ENCODE assay signal across 19 mouse cellular contexts in the genomic region with DNA sequence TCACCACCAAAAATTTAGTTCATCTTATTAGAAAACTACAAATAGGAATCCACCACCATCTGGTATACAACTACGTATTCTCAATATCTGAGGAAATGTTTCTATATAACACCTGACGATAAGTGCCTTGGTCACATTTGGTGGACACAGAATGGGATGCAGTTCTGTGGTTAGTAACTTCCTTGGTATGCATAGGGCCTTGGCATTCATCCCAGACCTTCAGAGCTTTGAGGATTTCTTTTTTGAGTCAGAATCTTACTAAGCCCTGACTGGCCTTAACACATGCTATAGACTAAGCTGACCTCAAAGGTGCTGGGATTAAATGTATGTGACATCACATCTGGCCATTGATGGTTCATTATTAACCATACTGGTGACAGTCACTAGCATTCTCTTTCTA.
"Had no signal": no experiment of that assay in that cellular context is flagged by ENCODE, and none has a peak within 500 bp of the region (broad histone marks: within the 10 kb centered on the region; RNA-seq: fewer than 3 reads in every experiment).

No protein-coding gene starts in this region.

- DNase-seq: kidney, postnatal 10 days; kidney, postnatal 36 days; layer of hippocampus, postnatal 36 days; liver; lung, adult 18-20 months; right cerebral cortex, adult 18-20 months; right cerebral cortex, postnatal 14 days; spleen, adult 18-20 months; thymus, postnatal 25 days had no signal

- H3K27ac ChIP-seq: left cerebral cortex, adult 2 months; limb, embryonic 12.5 days; liver, embryonic 12.5 days; liver, embryonic 15.5 days; macrophage; midbrain, embryonic 12.5 days; midbrain, embryonic 15.5 days; neural tube, embryonic 12.5 days; neural tube, embryonic 15.5 days; stomach, embryonic 15.5 days had no signal

- H3K4me2 ChIP-seq: limb, embryonic 12.5 days; liver, embryonic 12.5 days; liver, embryonic 15.5 days; midbrain, embryonic 12.5 days; midbrain, embryonic 15.5 days; neural tube, embryonic 12.5 days; neural tube, embryonic 15.5 days; stomach, embryonic 15.5 days had no signal

- H3K4me3 ChIP-seq: left cerebral cortex, adult 2 months; limb, embryonic 12.5 days; liver, embryonic 12.5 days; liver, embryonic 15.5 days; midbrain, embryonic 12.5 days; midbrain, embryonic 15.5 days; neural tube, embryonic 12.5 days; neural tube, embryonic 15.5 days; stomach, embryonic 15.5 days had no signal

- H3K9me3 ChIP-seq: limb, embryonic 12.5 days; liver, embryonic 12.5 days; liver, embryonic 15.5 days; midbrain, embryonic 12.5 days; midbrain, embryonic 15.5 days; neural tube, embryonic 12.5 days; neural tube, embryonic 15.5 days; stomach, embryonic 15.5 days had no signal

- H3K9ac ChIP-seq: limb, embryonic 12.5 days; liver, embryonic 12.5 days; liver, embryonic 15.5 days; midbrain, embryonic 12.5 days; midbrain, embryonic 15.5 days; neural tube, embryonic 12.5 days; neural tube, embryonic 15.5 days; stomach, embryonic 15.5 days had no signal

- H3K4me1 ChIP-seq: limb, embryonic 12.5 days; liver, embryonic 12.5 days; liver, embryonic 15.5 days; midbrain, embryonic 12.5 days; midbrain, embryonic 15.5 days; neural tube, embryonic 12.5 days; neural tube, embryonic 15.5 days; stomach, embryonic 15.5 days had no signal

- ATAC-seq: liver, embryonic 12.5 days; midbrain, embryonic 15.5 days had no signal

- H3K27me3 ChIP-seq: limb, embryonic 12.5 days; liver, embryonic 12.5 days; liver, embryonic 15.5 days; midbrain, embryonic 12.5 days; midbrain, embryonic 15.5 days; neural tube, embryonic 12.5 days; neural tube, embryonic 15.5 days; stomach, embryonic 15.5 days had no signal

- H3K36me3 ChIP-seq: limb, embryonic 12.5 days; liver, embryonic 12.5 days; liver, embryonic 15.5 days; midbrain, embryonic 15.5 days; neural tube, embryonic 15.5 days; stomach, embryonic 15.5 days had no signal
